Mouse (Mus musculus) limb, embryonic 15.5 days (tissue): Measurements from ENCODE around the gene Lmx1b. TPM values are rescaled to one million over a fixed set of nuclear protein-coding genes. Genes with fewer than 3 reads are reported as not detected.
A peak's percentile ranks its signal among the peaks of the same experiment; 100 is the strongest.

ENCODE experiments used
- ATAC-seq: fragments of 200-750 bp; cut with Nextera tagmentation; 2 replicates; pipeline ENCODE4 v1.8.0; 2017; ENCODE audit warnings: low read depth, moderate TSS enrichment; ENCODE audit not compliant: insufficient number of reproducible peaks, low FRiP score, low TSS enrichment
- H3K27ac ChIP-seq: fragments of 300-500 bp; sonication (generic); 2 replicates; pipeline ENCODE4 v1.5.1; 2015; ENCODE audit warnings: moderate library complexity, mild to moderate bottlenecking, inconsistent platforms
- H3K27me3 ChIP-seq: fragments of 300-500 bp; sonication (generic); 2 replicates; pipeline ENCODE4 v1.6.1; 2015; ENCODE audit warnings: inconsistent platforms
- H3K36me3 ChIP-seq: fragments of 300-500 bp; sonication (generic); 2 replicates; pipeline ENCODE4 v1.6.1; 2015; ENCODE audit warnings: inconsistent platforms
- H3K4me1 ChIP-seq: fragments of 300-500 bp; sonication (generic); 2 replicates; pipeline ENCODE4 v1.6.1; 2015; ENCODE audit warnings: inconsistent platforms
- H3K4me2 ChIP-seq: fragments of 300-500 bp; sonication (generic); 2 replicates; pipeline ENCODE4 v1.6.1; 2015; ENCODE audit warnings: mild to moderate bottlenecking, inconsistent platforms
- H3K4me3 ChIP-seq: fragments of 300-500 bp; sonication (generic); 2 replicates; pipeline ENCODE4 v1.5.1; 2015; ENCODE audit warnings: mild to moderate bottlenecking, inconsistent platforms
- H3K9ac ChIP-seq: fragments of 300-500 bp; sonication (generic); 2 replicates; pipeline ENCODE4 v1.6.1; 2015; ENCODE audit warnings: inconsistent platforms
- H3K9me3 ChIP-seq: fragments of 300-500 bp; sonication (generic); 2 replicates; pipeline ENCODE4 v1.6.1; 2016; ENCODE audit warnings: inconsistent platforms
- WGBS: fragments of 180-500 bp; shearing (Covaris S2); methylation state at CpG from one replicate; pipeline ENCODE4 v1.1.7; 2015; 5-methylcytosine and 5-hydroxymethylcytosine counted together
- polyA plus RNA-seq: library from polyadenylated mRNA; unstranded; fragments of >200 nt; fragmentation: Nextera tagmentation; extraction: Ambion mirVana; gene quantifications from 2 replicates; pipeline ENCODE4 v1.2.1, GENCODE M21; 2015

Gene Lmx1b
- polyA plus RNA-seq, 1 experiment from 2014 or later = 4.1 TPM

- H3K9me3 ChIP-seq = no peaks in the 10 kb centered on the region
- no peak overlapping the region for H3K27ac ChIP-seq
- no peak for ATAC-seq
- no peak overlapping the region for H3K4me3 ChIP-seq
- no peaks in the 10 kb centered on the region for H3K36me3 ChIP-seq
- H3K4me1 ChIP-seq = peaks cover 48% of the 10 kb centered on the region
- H3K27me3 ChIP-seq = no peaks in the 10 kb centered on the region
- no peak overlapping the region for H3K4me2 ChIP-seq
- 19% methylated on average over 12 of the region's 12 CpGs for WGBS
- no peak overlapping the region for H3K9ac ChIP-seq
Measured at GRCm38 (mm10) chr2:33592931-33593555, 47.3 kb downstream of the Lmx1b start.

DNA sequence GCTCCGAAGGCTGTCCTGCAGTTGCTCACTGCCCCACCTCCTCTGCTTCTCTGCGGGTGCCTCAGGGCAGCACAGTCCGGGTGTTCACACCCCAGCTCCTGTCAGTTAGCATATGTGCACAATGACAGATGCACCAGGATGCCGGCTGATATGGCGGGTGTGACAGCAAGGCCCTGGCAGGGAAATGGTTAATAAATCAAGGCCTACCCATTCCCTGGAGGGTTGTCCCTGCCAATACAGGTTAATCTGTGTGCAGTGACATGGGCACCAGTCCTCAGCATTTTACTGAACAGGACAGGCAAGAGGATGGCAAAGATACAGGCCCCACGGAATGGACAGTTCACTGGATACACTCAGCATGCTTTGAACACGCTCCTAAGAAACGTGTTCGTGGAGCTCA is 51.0 kb downstream of the Lmx1b start:
- Histone ChIP-seq H3K27me3 (no peaks in the 10 kb centered on the region), H3K9ac (no peak overlapping the region), H3K27ac (no peak overlapping the region), H3K9me3 (no peaks in the 10 kb centered on the region), H3K4me3 (no peak overlapping the region), H3K4me1 (peaks cover 49% of the 10 kb centered on the region), H3K4me2 (no peak overlapping the region), H3K36me3 (no peaks in the 10 kb centered on the region)
- WGBS = 70% methylated on average over 9 of the region's 9 CpGs
- no peak for ATAC-seq

- 20% methylated on average over 29 of the region's 29 CpGs for WGBS
- H3K4me1 ChIP-seq = peaks cover 57% of the 10 kb centered on the region
Measured at GRCm38 (mm10) chr2:33584937-33585910, 55.1 kb downstream of the Lmx1b start.

GRCm38 (mm10) chr2:33583761-33584160 is 56.5 kb downstream of the Lmx1b start:
- H3K4me1 ChIP-seq = peaks cover 63% of the 10 kb centered on the region
- H3K4me2 ChIP-seq = no peak overlapping the region
- no peak overlapping the region for H3K27ac ChIP-seq
- H3K36me3 ChIP-seq = no peaks in the 10 kb centered on the region
- H3K9me3 ChIP-seq = no peaks in the 10 kb centered on the region
- no peak for ATAC-seq
- peaks cover 48% of the 10 kb centered on the region for H3K27me3 ChIP-seq
- H3K9ac ChIP-seq = no peak overlapping the region
- H3K4me3 ChIP-seq = no peak overlapping the region
- 20% methylated on average over 6 of the region's 6 CpGs for WGBS

More at GRCm38 (mm10) chr2:33584937-33585910, 55.1 kb downstream of the Lmx1b start:
- Histone ChIP-seq H3K4me2 (0 out of 2 replicates have a peak overlapping the region, but pooled peaks have one; percentile 2), H3K9ac (no peak overlapping the region), H3K27me3 (peaks cover 39% of the 10 kb centered on the region), H3K4me3 (no peak overlapping the region), H3K9me3 (no peaks in the 10 kb centered on the region), H3K27ac (peak overlapping the region; percentile 3; the same call in 1 of the 2 replicates), H3K36me3 (no peaks in the 10 kb centered on the region)
- ATAC-seq = no peak

- Histone ChIP-seq H3K9ac (no peak overlapping the region), H3K4me3 (no peak overlapping the region), H3K9me3 (no peaks in the 10 kb centered on the region), H3K36me3 (no peaks in the 10 kb centered on the region), H3K4me2 (no peak overlapping the region), H3K4me1 (peaks cover 63% of the 10 kb centered on the region), H3K27ac (no peak overlapping the region), H3K27me3 (peaks cover 48% of the 10 kb centered on the region)
- ATAC-seq = no peak
- WGBS = 21% methylated on average over 4 of the region's 4 CpGs
Measured at GRCm38 (mm10) chr2:33583317-33583716, 57.0 kb downstream of the Lmx1b start.

GRCm38 (mm10) chr2:33582457-33583060 is 57.8 kb downstream of the Lmx1b start:
- Histone ChIP-seq H3K4me3 (no peak overlapping the region), H3K9me3 (no peaks in the 10 kb centered on the region), H3K9ac (no peak overlapping the region), H3K4me1 (peaks cover 63% of the 10 kb centered on the region), H3K36me3 (no peaks in the 10 kb centered on the region), H3K27ac (no peak overlapping the region), H3K27me3 (peaks cover 48% of the 10 kb centered on the region), H3K4me2 (no peak overlapping the region)
- 10% methylated on average over 4 of the region's 5 CpGs for WGBS
- ATAC-seq = no peak

DNA sequence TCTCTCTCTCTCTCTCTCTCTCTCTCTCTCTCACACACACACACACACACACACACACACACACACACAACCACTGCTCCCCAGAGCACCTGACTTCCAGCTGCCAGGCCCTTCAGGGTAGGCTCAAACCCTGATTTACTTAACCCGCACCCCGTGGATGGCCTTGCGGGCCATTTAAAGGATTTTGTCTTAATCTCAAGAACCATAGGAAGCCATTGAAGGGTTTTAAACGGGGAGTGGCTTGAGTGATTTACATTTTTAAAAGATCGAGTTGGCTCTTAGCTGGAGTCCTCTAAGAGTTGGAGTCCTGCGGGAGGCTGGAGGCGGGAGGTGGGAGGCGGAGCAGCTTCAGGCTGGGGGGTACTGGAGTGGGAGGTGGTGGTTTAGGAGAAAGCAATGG is 58.4 kb downstream of the Lmx1b start:
- Histone ChIP-seq H3K4me2 (no peak overlapping the region), H3K27ac (no peak overlapping the region), H3K9me3 (no peaks in the 10 kb centered on the region), H3K4me1 (peaks cover 63% of the 10 kb centered on the region), H3K4me3 (no peak overlapping the region), H3K27me3 (peaks cover 48% of the 10 kb centered on the region), H3K36me3 (no peaks in the 10 kb centered on the region), H3K9ac (no peak overlapping the region)
- no peak for ATAC-seq
- WGBS = 29% methylated on average over 8 of the region's 8 CpGs

GRCm38 (mm10) chr2:33581449-33581777 is 58.9 kb downstream of the Lmx1b start:
- no peak for ATAC-seq
- H3K36me3 ChIP-seq = no peaks in the 10 kb centered on the region
- 1% methylated on average over 6 of the region's 6 CpGs for WGBS
- peaks cover 63% of the 10 kb centered on the region for H3K4me1 ChIP-seq
- peak overlapping the region; percentile 26; the same call in 1 of the 2 replicates for H3K4me3 ChIP-seq
- no peaks in the 10 kb centered on the region for H3K9me3 ChIP-seq
- peak overlapping the region; percentile 41 for H3K4me2 ChIP-seq
- H3K9ac ChIP-seq = no peak overlapping the region
- peaks cover 48% of the 10 kb centered on the region for H3K27me3 ChIP-seq
- H3K27ac ChIP-seq = no peak overlapping the region

DNA sequence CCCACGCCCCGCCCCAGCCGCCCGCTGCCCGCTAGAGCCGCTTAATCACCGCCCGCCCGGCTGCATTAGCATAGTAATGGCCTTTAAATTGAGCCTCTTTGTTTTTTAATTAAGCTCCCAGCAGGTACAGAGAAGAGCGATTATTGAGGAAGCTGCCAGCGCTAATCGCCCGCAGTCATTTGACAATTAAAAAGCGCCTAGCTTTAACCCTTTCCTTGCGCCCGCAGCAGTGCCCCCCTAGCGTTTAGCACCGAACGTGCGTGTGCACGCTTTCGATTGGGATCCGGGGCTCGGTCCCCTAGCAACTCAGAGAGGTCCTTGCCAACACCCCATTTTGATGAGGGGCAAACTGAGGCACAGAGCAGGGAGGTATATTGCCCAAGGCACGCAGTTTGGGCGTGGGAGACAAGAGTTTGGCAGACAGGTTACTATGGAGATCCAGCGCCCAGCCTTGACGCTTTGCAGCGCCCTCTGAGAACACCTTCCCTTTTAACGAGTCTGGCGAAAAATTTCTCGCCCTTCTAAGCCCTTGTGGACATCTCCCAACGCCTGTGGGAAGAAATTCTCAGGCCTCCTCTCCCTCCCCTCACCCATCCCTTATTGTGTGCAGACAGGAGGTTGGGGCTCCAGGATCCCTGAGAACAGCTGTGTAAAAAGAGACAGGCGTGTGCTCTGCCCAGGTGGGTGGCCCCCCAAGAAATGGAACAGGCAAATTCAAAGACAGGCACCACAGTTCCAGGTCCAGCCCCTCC is 59.4 kb downstream of the Lmx1b start:
- no peak overlapping the region for H3K9ac ChIP-seq
- H3K4me1 ChIP-seq = peaks cover 60% of the 10 kb centered on the region
- ATAC-seq = no peak
- H3K27me3 ChIP-seq = peaks cover 48% of the 10 kb centered on the region
- peak overlapping the region; percentile 26 for H3K4me3 ChIP-seq
- no peaks in the 10 kb centered on the region for H3K9me3 ChIP-seq
- H3K27ac ChIP-seq = no peak overlapping the region
- H3K4me2 ChIP-seq = peak overlapping the region; percentile 41
- WGBS = 4% methylated on average over 34 of the region's 34 CpGs
- no peaks in the 10 kb centered on the region for H3K36me3 ChIP-seq

DNA sequence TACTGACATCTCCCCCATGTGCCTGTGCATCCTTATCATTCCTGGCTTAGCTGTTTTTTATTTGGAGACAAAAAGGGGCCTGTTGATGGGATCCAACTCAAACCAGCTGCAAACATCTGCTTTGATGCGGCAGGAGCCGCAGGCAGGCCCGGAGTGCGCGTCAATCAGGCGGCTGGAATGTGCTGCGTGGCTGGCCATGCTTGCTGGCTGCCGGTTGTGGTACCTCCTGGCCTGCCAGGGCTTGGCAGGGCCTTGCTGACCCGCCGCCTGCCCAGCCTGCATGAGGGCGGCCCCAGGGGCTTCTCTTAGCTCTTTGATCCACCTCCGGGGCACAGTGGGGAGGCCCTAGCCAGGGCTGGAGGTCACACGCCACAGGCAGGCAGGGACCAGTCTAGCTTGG is 64.9 kb downstream of the Lmx1b start:
- Histone ChIP-seq H3K4me3 (no peak overlapping the region), H3K4me1 (peaks cover 24% of the 10 kb centered on the region), H3K4me2 (no peak overlapping the region), H3K27me3 (peaks cover 33% of the 10 kb centered on the region), H3K9me3 (no peaks in the 10 kb centered on the region), H3K36me3 (no peaks in the 10 kb centered on the region), H3K27ac (no peak overlapping the region), H3K9ac (no peak overlapping the region)
- no peak for ATAC-seq
- 20% methylated on average over 13 of the region's 13 CpGs for WGBS

DNA sequence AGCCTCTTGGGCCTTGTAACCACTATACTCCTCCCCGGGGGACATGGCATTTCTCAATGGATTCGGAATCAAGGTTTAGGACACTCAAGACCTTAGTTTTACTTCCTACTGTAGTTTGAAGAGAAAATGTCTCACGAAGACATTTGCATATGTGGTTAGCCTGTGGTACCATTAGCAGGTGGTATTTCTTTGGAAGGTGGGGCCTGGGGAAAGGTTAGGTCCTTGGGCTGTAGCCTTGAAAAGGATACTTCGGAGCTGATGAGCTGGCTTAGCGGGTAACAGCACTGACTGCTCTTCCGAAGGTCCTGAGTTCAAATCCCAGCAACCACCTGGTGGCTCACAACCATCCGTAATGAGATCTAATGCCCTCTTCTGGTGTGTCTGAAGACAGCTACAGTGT is 67.2 kb downstream of the Lmx1b start:
- H3K9me3 ChIP-seq = no peaks in the 10 kb centered on the region
- H3K4me2 ChIP-seq = no peak overlapping the region
- H3K4me3 ChIP-seq = no peak overlapping the region
- ATAC-seq = no peak
- peaks cover 32% of the 10 kb centered on the region for H3K4me1 ChIP-seq
- peaks cover 38% of the 10 kb centered on the region; the same call in 1 of the 2 replicates for H3K27me3 ChIP-seq
- no peak overlapping the region for H3K27ac ChIP-seq
- H3K9ac ChIP-seq = no peak overlapping the region
- no peaks in the 10 kb centered on the region for H3K36me3 ChIP-seq
- 89% methylated on average over 7 of the region's 7 CpGs for WGBS
